Mouse (Mus musculus): ENCODE measurements around the gene Shld1.

Gene Shld1

GRCm38 (mm10) chr2:132781439-132782068 lies 94.8 kb downstream of the Shld1 start:
- in situ Hi-C loops (cut with MboI, MseI) = loop anchor here in 1 of 2 experiments (10.0 to 25.0 kb wide), 2 partner anchors 333 to 1669 kb away; no protein-coding TSS in a partner anchor

GRCm38 (mm10) chr2:132784039-132784438 lies 97.3 kb downstream of the Shld1 start:
- in situ Hi-C loops (cut with MboI, MseI) = loop anchor here in 1 of 2 experiments (10.0 to 25.0 kb wide), 2 partner anchors 331 to 1672 kb away; no protein-coding TSS in a partner anchor

GRCm38 (mm10) chr2:132793441-132794203 lies 106.9 kb downstream of the Shld1 start:
- in situ Hi-C loops (cut with MboI, MseI) = loop anchor here in 1 of 2 experiments (25.0 kb wide), 1 partner anchor 1681 kb away; no protein-coding TSS in a partner anchor

GRCm38 (mm10) chr2:132794204-132794586 lies 107.5 kb downstream of the Shld1 start:
- in situ Hi-C loops (cut with MboI, MseI) = loop anchor here in 1 of 2 experiments (25.0 kb wide), 1 partner anchor 1682 kb away; no protein-coding TSS in a partner anchor
